Mouse (Mus musculus) mesoderm, embryonic 11.5 days (tissue): ENCODE measurements at regions not wholly inside any gene's neighbourhood (a gene's known extent, or its start where the extent isn't known, plus 50 kb on each side); places are given as distances from the start of the nearest gene placed in this dataset.

Experiments
- DNase-seq: peaks from one replicate; pipeline ENCODE4 v3.0.0-alpha.2; 2012; ENCODE audit warnings: low read depth, low spot score

DNA sequence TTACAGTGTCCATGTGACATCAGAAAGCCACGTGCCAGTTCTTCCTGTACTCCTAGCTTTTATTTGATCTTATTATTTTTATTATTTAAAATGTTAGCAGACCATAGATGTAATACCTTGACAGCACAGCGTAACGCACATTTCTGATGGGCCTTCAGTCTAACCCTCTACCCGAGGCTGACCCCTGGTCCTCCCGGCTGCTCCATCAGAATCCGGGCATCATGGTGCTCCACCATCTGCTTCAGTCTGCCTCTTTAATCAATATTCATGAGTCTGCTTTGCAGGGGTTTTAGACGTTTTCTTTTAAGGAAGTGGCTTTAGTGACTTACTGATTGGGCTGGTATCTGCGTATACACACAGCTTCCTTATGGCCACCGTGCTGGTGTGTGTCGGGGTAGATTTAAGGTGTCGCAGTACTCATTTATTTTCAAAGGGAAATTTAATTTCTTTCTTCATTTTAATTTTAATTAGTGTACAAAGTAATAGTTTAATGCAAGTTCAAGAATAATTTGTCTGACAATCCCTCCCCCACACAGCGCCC lies 265.2 kb upstream of the Sox2 start:
- no peak for DNase-seq

DNA sequence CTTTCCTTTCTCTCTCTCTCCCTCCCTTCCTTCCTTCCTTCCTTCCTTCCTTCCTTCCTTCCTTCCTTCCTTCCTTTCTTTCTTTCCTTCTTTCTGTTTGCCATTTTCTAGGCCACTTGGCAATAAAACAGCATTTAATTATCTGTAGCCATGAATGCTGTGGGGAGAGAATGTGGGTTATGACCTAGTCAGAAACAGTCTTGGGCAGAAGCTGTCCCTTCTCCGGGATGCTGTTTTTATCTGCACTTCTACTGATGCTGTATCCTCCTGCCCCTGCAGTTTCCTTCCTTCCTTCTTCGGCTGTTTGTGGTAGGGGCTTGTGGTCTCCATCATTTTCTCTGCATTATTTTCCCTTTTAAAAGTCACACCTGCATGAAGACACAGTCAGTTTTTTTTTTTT lies 272.3 kb upstream of the Sox2 start:
- DNase-seq: no peak

DNA sequence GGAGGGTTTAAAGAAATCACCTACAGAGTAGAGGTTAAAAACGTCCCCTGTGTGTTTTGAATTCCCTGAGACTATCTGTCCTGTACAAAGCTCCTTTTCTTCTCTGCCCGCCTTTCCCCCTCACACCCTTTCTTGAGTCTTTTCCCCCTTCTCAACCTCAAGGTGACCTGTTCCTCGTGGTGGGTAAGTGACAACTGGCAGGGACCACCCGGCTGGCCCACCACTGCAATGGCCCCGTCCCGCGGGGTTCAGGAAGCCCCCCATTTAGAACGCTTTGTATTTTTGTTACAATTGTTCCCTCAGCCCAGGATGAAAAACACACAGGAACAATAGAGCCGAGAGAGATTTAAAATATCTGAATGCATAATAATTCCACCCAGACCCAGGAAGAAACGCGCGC lies 272.9 kb upstream of the Sox2 start:
- no peak for DNase-seq

DNA sequence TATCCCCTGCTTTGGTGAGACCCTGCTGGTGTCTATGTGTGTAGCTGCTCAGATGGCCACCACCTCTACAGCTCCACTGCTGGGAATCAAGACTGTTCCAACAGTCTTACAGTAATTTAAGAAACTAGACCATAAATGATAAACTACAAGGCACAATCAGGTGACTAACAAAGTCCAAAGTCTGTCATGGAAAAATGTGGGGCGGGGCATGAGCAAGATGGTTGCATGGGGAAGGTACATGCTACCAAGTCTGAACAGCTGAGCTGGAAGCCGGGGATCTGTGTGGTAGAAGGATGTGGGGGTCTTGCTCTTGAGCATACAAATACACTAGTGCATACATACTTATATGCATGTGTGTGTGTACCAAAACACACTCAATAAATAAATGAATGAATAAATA lies 278.8 kb upstream of the Sox2 start:
- DNase-seq: no peak

DNA sequence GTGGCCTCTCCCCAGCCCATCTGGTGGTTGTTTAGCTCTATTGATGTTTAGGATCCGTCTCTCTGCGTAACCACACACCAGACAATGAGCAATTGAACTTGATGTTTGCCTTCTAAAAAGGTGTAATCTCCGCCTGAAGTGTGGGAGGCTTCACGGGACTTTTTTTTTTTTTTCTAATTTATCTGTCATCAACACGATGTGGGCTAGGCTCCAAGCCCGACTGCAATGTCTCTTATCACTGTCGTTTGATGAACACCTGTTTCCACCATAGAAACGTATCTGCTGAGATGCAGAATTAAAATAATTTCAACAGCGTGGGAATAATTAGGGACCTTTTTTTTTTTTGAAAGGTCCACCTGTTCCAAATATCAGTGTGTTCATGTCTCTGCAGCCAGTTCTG lies 257.0 kb upstream of the Dnajc19 start:
- DNase-seq: no peak

DNA sequence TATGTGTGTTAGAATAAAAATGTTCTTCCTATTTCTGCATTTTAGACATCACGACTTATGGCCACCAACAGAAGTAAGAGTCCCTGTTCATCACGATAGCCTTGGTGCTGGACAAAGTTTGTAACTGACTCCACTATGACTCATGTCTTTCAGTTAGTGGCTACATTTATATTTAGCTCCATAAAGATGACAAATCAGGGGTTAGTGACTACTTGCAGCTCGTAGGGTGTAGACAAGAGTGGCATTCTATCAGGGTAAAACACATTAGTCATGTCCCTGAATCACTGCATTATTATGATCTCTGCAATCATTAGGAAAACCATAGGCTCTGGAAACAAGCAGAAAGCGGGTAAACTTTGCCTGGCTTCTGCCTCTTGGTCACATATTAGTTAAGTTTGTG lies 252.4 kb upstream of the Dnajc19 start:
- no peak for DNase-seq

DNA sequence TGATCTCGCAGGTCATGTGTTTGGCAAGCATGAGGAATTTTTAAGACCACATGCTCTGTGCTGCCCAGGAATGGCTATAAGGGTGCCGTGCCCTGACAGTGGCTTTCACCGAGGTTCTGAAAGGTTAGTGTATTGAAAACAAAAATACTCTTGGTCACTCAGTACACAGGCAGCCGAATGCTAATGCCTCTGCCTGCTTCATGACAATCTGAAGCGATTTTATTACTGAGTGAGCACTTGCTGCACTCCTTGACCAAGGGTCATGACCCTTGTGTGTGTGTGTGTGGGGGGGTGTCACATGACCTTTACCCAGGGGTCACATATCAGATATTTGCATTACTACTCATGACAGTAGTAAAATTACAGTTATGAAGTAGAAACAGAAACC lies 250.8 kb upstream of the Dnajc19 start:
- DNase-seq: peak; percentile 43

DNA sequence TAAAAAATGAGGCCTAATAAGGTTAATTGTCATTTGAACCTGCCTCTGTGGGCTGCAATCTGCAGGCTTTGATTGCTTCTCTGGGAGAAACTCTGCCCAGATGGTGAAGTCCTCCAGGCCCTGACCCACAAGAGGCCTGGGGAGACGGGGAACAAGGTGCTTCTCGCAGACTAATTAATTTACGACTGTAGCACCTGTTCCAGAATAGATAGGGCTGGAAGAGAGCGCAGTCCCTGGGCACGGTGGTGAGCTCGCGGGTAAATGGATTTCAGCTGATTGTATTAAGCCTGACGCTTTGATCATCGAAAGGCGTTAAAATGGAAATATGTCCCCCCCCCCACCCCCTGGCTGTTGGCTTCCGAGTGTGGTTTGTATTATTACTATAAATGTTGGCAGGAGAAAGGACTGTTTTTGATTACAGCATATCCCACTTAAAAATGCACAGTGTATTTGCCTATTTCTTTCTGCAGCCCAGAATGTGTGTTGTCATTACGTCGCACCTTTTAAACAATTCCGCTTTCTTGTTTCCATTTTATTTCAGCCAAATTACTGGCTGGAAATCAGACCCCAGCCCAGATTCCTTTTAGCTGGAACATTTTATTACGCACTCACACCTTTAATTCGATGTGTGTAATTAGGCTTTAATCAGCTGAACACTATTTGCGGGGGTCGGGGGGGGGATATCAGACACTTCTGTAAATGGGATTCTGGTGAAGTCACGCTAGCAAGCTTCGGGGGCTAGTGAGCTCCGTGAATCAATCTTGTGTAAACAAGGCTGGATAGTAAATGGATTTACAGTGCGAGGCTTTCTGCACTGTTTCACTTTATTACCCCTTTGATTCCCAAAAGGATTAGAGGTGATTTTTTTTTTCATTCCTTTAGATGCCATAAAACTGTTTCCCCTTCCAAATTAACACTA lies 250.1 kb upstream of the Dnajc19 start:
- DNase-seq: peak; percentile 38

DNA sequence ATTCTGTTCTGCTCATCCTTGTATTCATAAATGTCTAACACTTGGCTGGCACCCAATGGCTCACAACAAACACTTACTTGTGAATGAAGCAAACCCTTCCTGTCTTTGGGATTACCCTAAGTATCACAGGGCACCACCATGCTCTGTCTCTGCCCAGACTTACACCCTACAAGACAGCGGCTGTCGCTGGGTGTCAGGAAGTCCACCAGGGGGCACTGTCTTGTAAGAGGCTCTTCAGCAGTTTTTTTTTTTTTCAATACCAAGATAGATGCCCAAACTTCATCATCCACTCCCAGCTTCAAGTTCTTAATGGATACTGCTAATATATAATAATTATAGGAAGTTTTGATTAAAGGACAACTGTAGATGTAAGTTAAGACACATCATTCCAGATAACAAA lies 247.7 kb upstream of the Dnajc19 start:
- peak; percentile 60 for DNase-seq

DNA sequence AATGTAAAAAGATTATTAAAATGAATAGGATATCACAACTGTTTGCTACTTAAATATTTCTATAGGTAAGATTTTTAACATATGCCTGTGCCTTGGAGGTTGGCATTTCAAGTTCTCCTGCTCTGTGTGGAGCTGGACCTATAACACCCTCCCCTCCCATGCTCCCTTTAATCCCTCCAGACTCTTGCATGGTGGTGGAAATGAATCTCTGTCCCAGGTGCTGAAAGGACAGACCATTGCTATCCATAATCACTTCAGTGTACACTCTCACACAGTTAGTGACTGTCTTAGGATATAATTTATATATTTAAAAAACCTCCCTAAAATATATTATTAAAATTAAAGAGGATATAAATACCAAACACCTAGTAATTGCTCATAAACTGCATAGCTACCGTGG lies 244.5 kb upstream of the Dnajc19 start:
- DNase-seq: peak; percentile 28

DNA sequence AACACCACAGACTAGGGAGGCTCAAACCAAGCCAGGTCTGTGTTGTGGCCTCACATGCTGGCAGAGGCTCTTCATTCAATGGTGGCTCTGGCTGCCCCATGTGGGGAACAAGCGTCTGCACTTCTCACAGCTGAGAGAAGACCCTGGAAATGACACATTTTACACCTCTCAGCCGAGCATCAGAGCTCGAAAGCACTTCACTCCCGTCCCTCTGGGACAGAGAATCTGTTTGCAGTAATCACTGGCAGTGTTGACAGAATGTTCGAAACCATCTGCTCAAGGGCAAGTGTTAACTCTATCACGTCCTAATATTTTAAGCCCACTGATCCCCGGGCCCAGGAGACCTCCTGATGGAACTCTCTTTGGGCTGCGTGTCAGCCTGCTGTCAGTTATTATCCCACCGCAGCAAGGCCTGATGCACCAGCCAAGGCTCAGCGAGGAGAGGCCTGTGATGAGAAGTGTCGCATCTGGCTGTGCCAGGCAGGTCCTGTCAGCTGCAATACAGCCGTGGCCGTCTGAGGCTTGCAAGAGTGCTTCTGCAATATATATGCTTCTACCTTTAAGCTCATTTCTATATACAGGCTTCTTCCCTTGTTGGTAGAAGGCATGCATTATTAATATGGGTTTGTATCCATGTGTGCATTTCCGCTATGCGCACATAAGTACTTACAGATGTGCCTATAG lies 241.5 kb upstream of the Dnajc19 start:
- peak; percentile 47 for DNase-seq

DNA sequence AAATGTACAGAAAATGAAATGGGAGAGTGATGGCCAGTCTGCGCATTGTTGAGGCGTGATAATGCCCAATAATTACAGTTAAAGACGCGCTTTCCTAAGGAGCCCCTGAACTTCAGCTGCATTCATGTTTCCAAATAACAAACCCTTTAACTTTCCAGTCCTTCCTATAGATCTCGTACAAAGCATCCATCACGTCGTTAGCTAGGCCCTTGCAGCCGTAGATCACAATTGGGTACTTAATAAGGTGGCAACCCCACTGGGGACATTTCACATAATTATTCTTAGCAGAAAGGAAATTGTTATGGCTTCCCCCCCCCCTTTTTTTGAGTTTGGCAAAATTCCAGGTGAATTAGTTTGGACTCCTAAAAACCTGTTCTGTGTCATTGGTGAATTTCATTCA lies 233.7 kb upstream of the Dnajc19 start:
- no peak for DNase-seq

DNA sequence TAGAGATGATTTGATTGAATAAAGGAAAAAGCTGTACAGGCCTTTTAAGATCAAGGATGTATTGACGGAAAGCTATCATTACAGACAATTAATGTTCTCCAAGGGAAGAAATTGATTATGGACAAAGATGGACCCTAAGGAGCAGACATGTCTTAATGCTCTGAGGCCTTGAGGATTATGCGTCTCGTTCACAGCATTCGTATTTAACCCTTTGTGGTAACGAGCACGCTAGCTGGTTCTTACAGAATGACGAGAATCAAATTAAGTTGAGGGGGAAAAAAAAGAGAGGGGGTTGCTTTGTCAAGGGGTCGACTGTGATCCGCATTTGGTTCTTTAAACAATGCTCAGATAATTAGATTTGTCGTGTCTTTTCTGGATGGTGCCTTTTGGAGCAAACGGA lies 233.3 kb upstream of the Dnajc19 start:
- no peak for DNase-seq

DNA sequence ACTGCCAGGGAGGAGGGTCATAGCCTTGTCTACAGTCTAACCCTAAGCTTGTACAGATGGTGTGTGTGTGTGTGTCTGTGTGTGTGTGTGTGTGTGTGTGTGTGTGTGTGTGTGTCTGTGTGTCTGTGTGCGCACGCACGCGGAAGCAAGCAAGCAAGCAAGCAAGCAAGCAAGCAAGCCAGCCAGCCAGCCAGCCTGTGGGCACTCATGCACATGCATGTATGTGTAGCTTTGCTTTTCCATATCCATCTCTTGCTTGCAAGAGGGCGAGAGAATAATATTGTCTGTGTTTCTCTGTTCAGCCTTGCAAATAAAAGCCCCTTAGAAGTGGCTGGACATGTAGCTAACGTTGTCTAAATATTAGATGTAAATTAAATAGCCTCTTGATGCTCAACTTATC lies 230.8 kb upstream of the Dnajc19 start:
- DNase-seq: no peak

DNA sequence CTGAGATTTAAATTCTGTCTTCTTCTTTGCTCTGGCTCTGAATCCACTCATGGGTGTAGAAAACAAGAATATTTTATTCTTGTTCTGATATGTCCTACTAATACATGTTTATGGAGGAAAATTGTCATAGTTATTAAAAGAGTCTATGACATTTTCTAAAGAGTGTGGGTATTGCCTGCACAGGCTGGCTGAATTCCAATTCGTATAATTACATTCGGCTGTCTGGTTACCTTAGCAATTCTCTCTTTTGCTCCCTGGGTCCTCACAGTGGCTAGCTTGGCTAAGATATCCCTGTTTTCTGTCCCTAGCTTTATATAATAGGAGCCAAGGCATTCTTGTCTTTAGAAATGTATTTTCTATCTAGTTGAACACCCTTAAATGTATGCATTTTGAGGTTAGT lies 218.5 kb upstream of the Dnajc19 start:
- DNase-seq: no peak

DNA sequence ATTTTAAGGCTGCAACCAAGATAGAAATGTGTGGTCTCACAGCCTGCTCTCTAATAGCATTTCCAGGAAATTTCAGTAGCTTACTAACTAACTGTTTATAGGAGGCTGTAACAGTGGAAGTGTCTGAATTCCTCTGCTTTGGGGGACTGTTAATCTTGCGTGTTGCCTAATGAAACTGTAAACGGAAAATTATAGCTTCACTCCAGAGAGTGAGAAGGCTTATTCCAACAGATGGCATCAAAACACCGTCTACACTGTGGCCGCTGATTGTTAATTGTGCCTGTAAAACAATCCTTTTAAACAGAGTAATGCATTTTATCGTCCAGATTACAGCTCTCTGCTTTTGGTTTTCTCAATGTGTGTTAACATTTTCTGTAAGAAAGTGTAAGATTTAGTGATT lies 206.7 kb upstream of the Dnajc19 start:
- no peak for DNase-seq

DNA sequence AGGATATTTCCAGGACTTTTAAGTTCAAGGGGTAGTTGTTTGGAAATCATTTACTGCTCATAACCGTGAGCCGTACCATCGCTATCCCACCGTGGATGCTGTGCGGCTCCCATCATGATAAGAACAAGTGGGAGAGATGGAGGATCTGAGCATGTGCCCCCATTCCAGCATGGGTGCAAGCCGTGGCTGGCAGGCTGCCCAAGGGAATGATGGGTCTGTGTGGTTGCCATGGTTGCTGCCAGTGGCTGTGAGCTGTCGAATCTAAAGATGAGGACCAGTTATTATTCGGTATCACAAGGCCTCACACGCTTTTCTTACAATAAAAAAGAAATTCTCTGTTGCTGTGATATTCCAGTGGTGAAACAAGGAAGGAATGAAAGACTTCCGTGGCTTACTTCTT lies 189.0 kb upstream of the Dnajc19 start:
- no peak for DNase-seq

DNA sequence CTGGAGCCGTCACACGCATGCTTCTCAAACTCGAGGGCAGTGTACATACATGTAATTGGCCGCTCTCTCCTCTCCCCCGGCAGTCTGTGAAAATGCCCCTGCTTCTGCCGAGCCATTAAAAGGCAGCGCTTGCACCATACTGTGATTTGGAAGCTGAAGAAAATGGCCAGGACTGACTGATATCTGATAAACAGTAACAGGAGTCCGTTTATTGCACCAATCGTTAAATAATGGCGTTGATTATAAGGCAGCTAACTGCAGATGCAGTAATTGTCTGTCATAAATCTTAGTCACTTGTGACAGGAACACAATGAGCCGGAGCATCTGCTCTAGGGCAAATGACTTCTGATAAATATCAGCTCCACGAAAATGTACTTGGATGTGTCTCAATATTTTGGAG lies 185.3 kb upstream of the Dnajc19 start:
- DNase-seq: peak; percentile 36

DNA sequence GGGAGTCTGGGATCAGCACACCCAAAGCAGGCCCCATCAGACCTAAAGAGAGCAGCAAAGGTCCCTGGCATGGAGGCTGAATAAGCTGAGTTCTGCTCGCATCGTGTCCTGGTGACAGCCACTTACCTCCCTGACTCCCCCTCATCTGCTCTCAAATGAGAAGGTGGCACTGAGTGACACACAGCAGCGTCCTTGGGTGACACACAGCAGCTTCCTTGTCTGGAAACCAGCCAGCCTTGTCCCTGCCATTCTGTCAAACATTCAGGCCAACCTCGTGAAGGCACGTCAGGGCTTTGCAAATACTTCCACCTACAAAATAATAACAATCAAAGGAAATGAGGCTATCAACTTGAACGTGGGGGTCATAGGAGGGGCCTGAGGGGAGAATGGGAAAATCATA lies 183.7 kb upstream of the Dnajc19 start:
- no peak for DNase-seq

DNA sequence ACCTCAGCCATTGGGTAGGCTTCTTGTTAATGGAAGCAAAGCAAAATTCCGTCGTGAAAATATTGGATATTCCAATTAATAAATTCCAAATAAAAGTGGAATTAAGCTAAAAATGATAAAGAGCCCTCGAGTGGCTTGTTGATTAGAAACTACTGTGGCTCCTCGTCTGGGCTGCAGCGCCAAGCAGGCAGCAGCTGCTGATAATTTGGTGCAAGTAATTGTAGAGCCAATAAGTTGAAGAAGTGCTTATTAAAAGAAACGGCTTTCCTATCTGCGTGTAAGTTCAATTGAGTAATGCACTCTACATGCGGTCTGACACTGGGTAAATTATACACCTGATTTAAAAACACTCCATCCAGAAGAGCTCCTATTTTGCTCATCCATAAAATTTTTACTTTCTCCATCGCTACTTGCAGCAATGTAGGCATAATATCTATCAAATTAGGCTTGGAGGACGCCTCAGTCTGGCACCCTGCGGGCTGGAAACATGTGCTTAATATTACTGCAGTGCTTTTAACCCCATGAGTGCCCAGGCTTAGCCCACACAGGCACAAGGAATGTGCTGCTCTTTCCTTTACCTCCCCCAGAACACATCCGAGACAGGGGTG lies 171.7 kb upstream of the Dnajc19 start:
- DNase-seq: peak; percentile 23

DNA sequence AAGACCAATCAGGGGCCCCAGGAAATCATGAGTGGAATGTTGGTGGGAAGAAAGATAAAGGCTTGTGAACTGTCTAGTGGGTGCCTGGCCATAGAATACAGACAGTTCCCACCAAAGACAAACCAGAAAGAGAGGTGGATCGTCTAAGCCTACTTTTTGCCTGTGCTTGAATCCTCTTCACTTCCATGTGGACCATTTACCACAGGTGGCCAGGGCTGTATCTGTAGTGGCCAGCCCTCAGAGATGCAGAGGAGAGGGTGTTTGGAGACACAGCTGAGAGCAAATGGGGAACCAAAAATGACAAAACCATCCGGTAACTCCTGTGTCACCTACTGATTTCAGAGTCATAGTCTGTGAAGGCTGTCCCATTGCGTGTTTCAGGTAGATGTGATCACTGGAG lies 161.0 kb upstream of the Dnajc19 start:
- no peak for DNase-seq

DNA sequence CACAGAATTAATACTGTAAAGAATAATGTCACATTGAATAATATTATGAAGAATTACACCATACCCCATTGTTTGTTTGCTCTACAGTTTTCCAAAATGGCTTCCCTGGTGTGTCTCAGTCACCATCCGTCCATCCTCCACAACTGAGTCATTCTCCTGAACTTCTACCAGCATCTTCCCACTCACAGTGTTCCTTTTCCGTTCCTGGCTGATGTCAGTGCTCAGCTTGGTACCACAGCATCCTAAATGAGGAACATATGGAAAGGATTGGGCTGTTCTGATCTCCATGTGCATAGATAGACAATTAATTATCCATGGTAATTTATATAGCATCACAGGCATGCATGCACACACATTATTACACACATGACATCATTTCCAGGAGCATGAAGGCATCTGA lies 158.9 kb upstream of the Dnajc19 start:
- DNase-seq: no peak

DNA sequence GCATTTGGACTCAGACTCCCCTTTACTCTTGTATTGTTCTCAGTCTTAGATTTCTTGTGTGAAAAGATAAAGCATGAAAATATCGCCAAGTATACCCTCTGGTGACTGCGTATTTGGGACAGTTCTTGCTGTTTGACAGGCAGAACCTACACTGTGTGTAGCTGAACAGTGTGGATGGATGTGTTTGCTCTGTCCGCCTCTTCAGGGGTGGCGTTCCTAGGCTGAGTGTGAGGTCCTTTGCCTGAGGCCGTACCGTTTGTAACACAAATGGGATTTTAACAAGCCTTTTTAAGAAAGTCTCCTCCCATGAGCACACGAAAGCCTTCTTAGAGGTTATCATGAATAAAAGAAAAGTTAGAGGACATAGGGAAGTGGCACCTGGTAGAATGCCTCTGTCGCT lies 153.3 kb upstream of the Dnajc19 start:
- DNase-seq: peak; percentile 10
